Mouse (Mus musculus): ENCODE results near the gene Cdhr4. TPM values are rescaled to one million over a fixed set of nuclear protein-coding genes. Genes with fewer than 3 reads are reported as not detected.

Gene Cdhr4
- polyA plus RNA-seq, 2 experiments from 2014 or later = 0.39 to 1.8 TPM

- ATAC-seq = peak; percentile 93
These were observed 16.6 kb upstream of the Cdhr4 start, which contains the start of gene Uba7 for GRCm38 (mm10) chr9:107975399-107976386. Gene Uba7 (plus strand): TSS chr9:107975505.

- no peak for ATAC-seq
These were observed 13.5 kb upstream of the Cdhr4 start for GRCm38 (mm10) chr9:107978815-107979214.

GRCm38 (mm10) chr9:107981684-107982605 is 10.4 kb upstream of the Cdhr4 start:
- ATAC-seq = no peak

DNA sequence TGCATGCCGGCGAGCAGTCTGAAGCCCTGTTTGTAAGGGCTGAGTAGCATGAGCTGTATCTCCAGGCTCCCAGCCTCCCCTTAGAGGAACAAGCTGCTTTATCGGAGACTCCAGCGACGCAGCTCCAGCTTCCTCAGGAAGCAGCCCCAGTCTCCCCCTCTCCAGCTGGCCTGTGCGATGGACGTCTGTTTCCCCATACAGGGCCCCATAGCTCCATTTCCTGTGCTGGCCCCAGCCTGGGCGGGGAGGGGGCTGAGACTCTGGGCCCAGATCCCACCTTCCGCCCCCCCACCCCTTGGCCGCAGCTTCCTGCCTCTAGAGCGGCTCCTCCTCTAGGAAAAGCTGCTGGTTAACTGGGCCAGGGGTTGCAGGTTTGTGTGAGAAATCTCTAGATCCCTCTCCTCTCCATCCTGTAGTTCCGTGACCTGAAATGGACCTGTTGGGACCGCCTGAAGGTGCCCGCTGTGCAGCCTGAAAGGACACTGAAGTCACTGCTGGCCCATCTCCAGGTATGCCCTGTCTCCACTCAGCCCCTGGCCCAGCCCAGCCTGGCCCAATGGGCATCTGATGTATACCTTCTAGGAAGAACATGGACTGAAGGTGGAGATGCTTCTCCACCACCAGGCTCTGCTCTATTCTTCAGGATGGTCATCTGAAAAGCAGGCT is 9.5 kb upstream of the Cdhr4 start, which contains the start of gene Gm20661:
Gm20661 (plus strand) TSS at position 378 of the 666 bp plus-strand sequence.
- ATAC-seq = no peak

DNA sequence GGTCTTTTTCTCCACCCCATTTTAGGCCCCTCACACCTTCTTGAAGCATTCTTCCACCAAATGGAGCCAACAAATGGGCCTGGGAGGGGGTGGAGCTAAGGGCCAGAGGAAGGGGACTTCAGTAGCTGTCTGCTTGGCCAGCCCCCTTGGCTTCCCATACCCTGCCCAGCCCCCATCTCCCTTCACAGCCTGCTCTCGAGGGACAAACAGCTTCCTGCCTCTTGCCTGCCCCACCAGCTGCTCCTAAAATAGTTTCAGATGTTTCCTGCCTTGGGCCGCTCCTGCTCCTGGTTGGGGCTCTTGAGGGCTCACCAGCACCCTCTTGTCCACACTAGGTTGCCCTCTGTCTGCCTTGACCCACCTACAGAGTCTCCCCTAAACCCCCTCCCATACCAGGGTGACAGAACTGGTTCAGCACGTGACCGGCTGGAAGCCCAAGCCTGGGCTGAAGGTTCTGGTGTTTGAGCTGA is 8.8 kb upstream of the Cdhr4 start:
- ATAC-seq = no peak

GRCm38 (mm10) chr9:107984052-107984753 is 8.1 kb upstream of the Cdhr4 start:
- ATAC-seq = no peak

GRCm38 (mm10) chr9:107984754-107985055 is 7.6 kb upstream of the Cdhr4 start:
- no peak for ATAC-seq

DNA sequence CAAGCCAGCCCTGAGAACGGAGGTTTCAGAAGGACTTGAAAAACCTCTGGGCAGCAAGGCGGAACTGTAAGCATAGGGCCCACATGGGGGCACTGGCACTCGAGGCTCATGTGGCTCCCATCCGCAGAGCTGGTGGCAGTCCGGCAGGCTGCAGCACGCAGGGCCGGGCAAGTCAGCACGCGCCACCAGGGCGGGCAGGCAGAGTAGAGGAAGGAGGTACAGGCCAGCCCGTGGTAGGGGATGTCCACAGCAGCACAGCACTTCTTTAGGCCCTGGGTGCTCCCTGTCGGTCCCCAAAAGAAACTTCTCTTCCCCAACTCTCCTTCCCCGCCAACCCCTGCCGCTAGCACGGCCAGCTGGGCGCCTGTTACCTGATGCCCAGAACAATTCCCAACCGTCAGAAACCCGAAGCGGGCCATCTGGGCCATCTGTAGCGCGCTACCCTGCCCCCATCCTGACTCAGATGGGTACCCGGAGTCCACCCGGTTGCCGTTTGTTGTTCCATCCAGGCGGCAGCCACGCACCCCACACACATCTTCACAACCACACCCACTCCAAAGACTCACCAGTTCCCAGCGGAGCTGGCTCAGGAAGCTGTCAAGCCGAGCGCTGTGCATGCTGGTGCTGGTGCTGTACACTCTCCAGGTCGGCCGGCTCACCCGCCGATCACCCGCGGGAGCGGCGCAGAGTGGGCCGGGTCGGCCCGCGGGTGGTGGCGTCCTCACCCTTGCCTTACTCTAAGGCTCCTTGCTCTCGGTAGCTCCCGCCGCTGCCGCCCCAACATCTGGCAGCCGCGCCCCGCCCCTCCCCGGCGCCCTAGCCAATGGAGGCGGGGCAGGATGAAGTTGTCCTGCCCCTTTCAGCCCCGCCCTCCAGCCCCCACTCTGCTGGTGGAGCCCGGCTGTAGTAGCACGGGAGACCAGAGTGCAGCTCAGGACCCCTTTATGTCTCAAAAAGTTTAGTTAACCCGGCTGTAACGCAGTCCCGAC is 6.9 kb upstream of the Cdhr4 start, which contains the start of gene Inka1:
Inka1 (minus strand) TSS at position 749 of the 989 bp plus-strand sequence.
- peak; percentile 86 for ATAC-seq

DNA sequence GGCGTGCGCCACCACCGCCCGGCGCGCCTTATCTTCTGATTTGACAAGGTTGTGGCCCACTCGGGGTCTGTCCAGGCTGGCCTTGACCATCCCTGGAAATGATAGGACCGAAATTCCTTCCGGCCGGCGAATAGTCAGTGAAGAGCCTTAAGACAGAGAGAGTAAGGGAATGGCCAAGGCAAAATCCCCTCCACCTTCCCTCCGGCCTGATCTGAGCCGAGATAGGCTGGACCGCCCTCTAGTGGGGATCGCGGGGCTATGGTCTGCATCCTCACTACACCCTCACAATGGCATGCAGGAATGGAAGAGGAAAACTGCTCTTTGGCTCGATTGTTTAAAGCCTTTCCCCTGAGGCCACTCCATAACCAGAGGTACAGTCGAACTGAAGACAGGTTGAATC is 5.9 kb upstream of the Cdhr4 start:
- ATAC-seq = peak; percentile 30

DNA sequence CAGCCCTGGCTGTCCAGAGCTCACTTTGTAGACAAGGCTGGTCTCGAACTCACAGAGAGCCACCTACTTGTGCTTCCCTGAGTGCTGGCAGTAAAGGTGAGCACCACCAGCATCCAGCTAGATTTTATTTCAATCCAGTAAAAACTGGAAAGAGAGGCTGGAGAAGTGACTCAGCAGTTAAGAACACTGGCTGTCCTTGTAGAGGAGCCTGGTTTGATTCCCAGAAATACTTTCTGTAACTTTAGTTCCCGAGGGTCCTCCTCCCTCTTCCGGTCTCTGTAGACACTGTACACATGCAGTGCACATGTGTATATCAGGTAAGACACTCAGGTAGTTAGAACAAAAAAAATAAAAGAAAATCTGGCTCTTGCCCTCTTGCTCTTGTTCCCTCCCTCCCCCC is 4.3 kb upstream of the Cdhr4 start:
- no peak for ATAC-seq

DNA sequence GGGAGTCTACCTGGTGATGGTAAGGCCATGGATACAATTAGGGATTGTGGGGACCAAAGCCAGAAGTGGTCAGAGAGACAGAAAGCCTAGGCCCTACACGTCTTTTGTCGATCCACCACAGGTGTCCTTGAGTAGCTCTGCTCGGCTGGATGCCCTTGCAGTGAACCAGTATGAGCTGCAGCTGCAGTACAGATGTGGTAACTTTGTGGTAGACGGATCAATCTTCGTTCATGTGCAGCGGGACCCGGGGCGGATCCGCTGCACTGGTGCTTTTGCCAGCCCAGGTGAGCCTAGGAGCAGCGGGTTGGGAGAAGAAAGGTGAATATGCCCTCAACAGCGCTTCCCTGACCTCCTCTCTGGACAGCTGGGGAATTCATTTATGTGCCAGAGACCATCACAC is 716 bp downstream of the Cdhr4 start:
- no peak for ATAC-seq

DNA sequence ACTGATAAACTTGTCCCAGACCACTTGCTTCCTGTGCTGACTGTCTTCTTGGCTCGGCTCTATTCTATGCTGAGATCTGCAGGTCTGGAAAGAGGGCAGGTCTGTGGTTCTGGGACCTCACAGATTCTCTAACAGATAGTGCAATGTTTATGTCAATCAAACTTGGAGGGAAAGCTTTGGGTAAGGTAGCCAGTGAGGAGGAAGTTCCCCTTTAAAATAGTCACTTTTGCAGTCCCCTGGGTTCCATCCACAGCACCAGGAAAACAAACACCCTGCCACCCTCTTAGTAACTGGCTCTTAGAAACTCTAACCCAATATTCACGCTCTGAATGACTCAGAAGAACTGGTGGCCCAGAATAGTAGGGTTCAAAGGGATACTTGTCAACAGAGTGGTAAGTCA is 2.2 kb downstream of the Cdhr4 start:
- ATAC-seq = no peak

DNA sequence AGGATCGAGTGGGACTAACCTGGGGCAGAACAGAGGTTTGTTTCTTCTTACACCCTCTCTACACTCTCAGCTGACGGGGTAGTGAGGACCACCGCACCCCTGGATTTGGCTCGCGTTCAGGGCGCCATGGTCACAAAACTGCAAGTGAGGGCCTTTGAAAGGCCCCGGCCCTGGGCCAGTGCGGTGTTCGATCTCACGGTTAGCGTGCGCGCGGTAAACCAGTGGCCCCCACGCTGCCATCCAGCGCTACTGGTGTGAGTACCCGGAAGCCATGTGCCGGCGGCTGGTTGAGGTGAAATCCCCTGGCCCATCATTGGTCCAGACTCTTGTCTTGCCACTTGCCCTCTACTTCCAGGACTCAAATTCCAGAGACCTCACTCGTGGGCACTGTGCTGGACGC is 3.2 kb downstream of the Cdhr4 start:
- ATAC-seq = no peak

DNA sequence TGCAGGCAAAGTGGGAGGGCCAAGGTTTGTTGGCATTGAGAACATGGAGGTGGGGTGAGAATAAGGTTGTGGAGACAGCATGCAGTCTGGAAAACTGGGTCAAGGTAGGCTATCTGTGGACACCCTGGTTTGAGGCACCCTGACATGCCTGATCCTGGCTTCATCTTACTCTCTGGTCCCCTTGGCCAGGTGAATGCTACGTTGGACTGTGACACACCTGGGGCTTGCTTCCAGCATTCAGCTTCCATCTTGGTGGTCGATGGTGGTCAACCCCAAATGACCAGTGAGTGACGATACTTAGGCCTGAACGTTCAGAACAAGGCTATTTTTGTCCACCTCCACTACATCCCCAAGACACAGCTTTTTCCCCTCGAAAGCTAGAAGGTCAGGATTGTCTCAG is 3.8 kb downstream of the Cdhr4 start, which contains the start of gene Gm20662:
Gm20662 (plus strand) TSS at position 301 of the 400 bp plus-strand sequence.
- ATAC-seq = no peak

- peak; percentile 99 for ATAC-seq
These were observed 9.8 kb downstream of the Cdhr4 start, which contains the start of gene Ip6k1 for GRCm38 (mm10) chr9:108001922-108002770. Gene Ip6k1 (plus strand): TSS chr9:108002501.

DNA sequence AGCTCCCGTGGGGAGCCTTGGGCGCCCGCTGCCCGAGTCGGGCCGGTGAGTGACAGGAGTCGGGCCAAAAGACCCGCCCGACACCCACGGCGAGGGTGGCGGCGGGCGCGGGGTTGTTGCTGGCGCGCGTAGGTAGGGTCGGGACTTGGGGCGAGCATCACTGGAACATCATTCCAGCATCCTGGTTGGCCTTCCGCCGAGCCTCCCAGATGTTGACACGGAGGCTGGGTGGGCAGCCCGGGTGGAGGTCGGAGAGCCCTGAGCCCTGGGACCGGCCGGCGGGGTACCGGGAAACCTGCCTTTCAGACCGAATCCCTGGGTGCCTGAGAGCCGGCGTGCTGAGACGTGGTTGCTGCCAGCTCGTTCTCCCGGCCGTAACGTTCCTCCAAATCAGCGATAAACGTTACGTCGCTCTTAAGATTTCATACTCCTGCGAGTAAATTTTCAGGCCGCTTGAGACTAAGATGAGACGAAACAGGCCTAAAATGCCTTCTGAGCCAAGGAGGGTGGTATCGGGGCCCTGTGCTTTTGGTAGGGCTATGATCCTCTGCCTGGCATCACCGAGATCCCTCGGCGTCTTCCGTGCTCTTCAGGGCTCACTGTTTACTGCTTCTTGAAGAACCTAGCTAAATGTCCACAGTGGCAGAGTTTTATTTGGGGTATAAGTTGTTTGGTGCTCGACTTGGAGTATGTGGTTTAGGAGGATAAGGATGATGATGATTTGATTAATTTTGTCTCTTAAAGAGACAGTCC is 10.7 kb downstream of the Cdhr4 start:
- ATAC-seq = peak; percentile 29

- no peak for ATAC-seq
These were observed 11.2 kb downstream of the Cdhr4 start for GRCm38 (mm10) chr9:108003531-108003890.

- no peak for ATAC-seq
These were observed 15.7 kb downstream of the Cdhr4 start for GRCm38 (mm10) chr9:108008041-108008440.

DNA sequence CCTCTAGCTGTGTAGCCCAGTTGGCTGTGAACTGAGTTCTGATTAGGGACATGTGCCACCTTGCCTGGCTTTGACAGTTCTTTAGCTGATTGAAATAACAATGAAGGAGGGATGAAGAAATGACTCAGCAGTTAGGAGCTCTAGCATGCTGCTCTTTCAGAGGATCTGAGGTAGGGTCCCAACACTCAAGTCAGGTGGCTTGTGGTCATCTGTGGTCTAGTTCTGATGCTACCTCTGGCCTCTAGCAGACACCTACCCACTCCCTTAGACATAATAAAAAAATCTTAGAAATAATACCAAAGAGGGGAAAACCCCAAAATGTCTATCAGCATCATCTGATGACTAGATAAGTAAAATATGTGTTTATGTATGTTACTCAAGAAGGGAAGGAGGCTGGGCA is 18.1 kb downstream of the Cdhr4 start:
- peak; percentile 75 for ATAC-seq
